Comparison of ENCODE assay signal across 8 mouse cellular contexts in the genomic region with DNA sequence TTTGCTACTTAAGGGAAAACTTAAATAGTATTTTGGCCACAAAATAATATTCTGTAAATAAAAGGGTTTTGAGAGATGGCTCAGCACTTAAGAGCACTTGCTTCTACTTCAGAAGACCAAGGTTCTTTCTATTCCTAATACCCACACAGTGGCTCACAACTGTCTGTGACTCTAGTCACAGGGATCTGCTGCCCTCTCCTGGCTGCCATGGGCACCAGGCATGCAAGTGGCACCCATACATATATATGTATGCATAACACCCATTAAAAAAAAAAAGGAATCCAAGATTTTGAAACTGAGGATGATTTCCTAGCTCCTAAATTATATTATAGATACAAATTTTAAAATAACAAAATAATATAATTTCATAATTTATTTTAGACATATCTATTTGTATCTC. TPM values are rescaled to one million over a fixed set of nuclear protein-coding genes. Genes with fewer than 3 reads are reported as not detected.
DNase-seq lines count a peak whose midpoint lies in the region; ATAC-seq and TF ChIP-seq lines count a peak whose summit lies in the region.
"Had no signal": no experiment of that assay in that cellular context is flagged by ENCODE, and none has a peak within 500 bp of the region (broad histone marks: within the 10 kb centered on the region; RNA-seq: fewer than 3 reads in every experiment).

No protein-coding gene starts in this region.

- no peak overlapping the region for H3K9ac ChIP-seq in midbrain, embryonic 16.5 days (ENCODE audit: low read depth, low read length)

- DNase-seq in layer of hippocampus, postnatal 10 days (ENCODE audit: low spot score in 2 of 2): peak; percentile 25 to 48
- no peak for DNase-seq in layer of hippocampus, postnatal 36 days
- DNase-seq in G1E (ENCODE audit: low spot score): no peak
- peak; percentile 68 for DNase-seq in brain, embryonic 14.5 days (ENCODE audit: low read depth)
- peak; percentile 37 for DNase-seq in limb, embryonic 10.5 days (ENCODE audit: low spot score)
- no peak for DNase-seq in cerebellum, adult 9-10 months

- no peaks in the 10 kb centered on the region for H3K9me3 ChIP-seq in G1E (replicated peaks)
- H3K9me3 ChIP-seq in limb, embryonic 10.5 days (replicated peaks): no peaks in the 10 kb centered on the region
- H3K9me3 ChIP-seq in midbrain, embryonic 16.5 days (replicated peaks; ENCODE audit: control insufficient read depth, low read length, poor library complexity, severe bottlenecking): no peaks in the 10 kb centered on the region

- peak; percentile 68; the same call in 1 of the 2 replicates for ATAC-seq in G1E (ENCODE audit: extremely low read depth, insufficient number of reproducible peaks, low FRiP score, poor library complexity, severe bottlenecking)
- peak; percentile 75; the same call in 1 of the 2 replicates for ATAC-seq in midbrain, embryonic 16.5 days

- H3K4me1 ChIP-seq in G1E (ENCODE audit: insufficient read depth, low read depth, low read length): no peaks in the 10 kb centered on the region
- no peaks in the 10 kb centered on the region for H3K4me1 ChIP-seq in limb, embryonic 10.5 days
- H3K4me1 ChIP-seq in midbrain, embryonic 16.5 days (ENCODE audit: control insufficient read depth, insufficient read depth, low read length): no peaks in the 10 kb centered on the region

- no peak for TF ChIP-seq CTCF in G1E (IDR thresholded peaks at IDR 0.05; ENCODE audit: low read depth, low read length)
- peak; percentile 67 for TF ChIP-seq CTCF in brain, embryonic 14.5 days (IDR thresholded peaks at IDR 0.05; ENCODE audit: borderline replicate concordance, extremely low read depth, insufficient read depth, insufficient read length)

- no peak overlapping the region for H3K4me3 ChIP-seq in G1E (ENCODE audit: low read depth, low read length)
- H3K4me3 ChIP-seq in limb, embryonic 10.5 days: no peak overlapping the region
- no peak overlapping the region for H3K4me3 ChIP-seq in midbrain, embryonic 16.5 days (ENCODE audit: low read depth, low read length)

- no peak for TF ChIP-seq POLR2A in brain, embryonic 14.5 days (IDR thresholded peaks at IDR 0.05; ENCODE audit: borderline replicate concordance, extremely low read depth, insufficient read depth, insufficient read length, poor library complexity, severe bottlenecking)

- no peak overlapping the region for H3K4me2 ChIP-seq in midbrain, embryonic 16.5 days (ENCODE audit: low read length)

- H3K36me3 ChIP-seq in G1E (replicated peaks): peaks cover 63% of the 10 kb centered on the region
- peaks cover 79% of the 10 kb centered on the region for H3K36me3 ChIP-seq in limb, embryonic 10.5 days
- H3K36me3 ChIP-seq in midbrain, embryonic 16.5 days (ENCODE audit: control insufficient read depth, insufficient read depth, low read length): peaks cover 26% of the 10 kb centered on the region

- H3K27ac ChIP-seq in limb, embryonic 10.5 days: no peak overlapping the region
- no peak overlapping the region for H3K27ac ChIP-seq in midbrain, embryonic 16.5 days (ENCODE audit: low read length)

- no peaks in the 10 kb centered on the region for H3K27me3 ChIP-seq in G1E (ENCODE audit: insufficient read depth, low read length)
- H3K27me3 ChIP-seq in limb, embryonic 10.5 days (ENCODE audit: low read depth, poor library complexity, severe bottlenecking): no peaks in the 10 kb centered on the region
- H3K27me3 ChIP-seq in midbrain, embryonic 16.5 days (ENCODE audit: control insufficient read depth, insufficient read depth, low read depth, low read length): no peaks in the 10 kb centered on the region

RNA-seq across cellular contexts. Expression of gene Atxn7, which starts 10.8 kb away (rescaled TPM):
- 10 to 100 TPM; 18.8 to 26.8 TPM for total RNA-seq in layer of hippocampus, postnatal 10 days (2021)
- 10 to 100 TPM; 29.0 to 32.6 TPM for total RNA-seq in layer of hippocampus, postnatal 36 days (2021)
- 16.5 and 26.2 TPM in 2 replicates for total RNA-seq in G1E (2014; fragmentation: Nextera tagmentation)
- total RNA-seq in G1E (2017): 12.5 and 14.8 TPM in 2 replicates
- polyA plus RNA-seq in G1E (2012): 11.0 and 11.4 TPM in 2 replicates
- 19.5 and 22.1 TPM in 2 replicates for polyA plus RNA-seq in brain, embryonic 14.5 days (2012; rRNA removed)
- 2.6 and 3.0 TPM in 2 replicates for polyA plus RNA-seq in limb, embryonic 10.5 days (2016; fragmentation: Nextera tagmentation; extraction: Ambion mirVana)
- 2.9 and 3.4 TPM in 2 replicates for polyA plus RNA-seq in midbrain, embryonic 16.5 days (2015; fragmentation: Nextera tagmentation; extraction: Ambion mirVana)

RNA-seq across cellular contexts. Expression of gene Thoc7, which starts 11.3 kb away (rescaled TPM):
- total RNA-seq in layer of hippocampus, postnatal 10 days (2021): 100 to 1,000 TPM; 109 to 128 TPM
- 100 to 1,000 TPM in 1 of 2 experiments, 10 to 100 TPM in 1; 93.8 to 101 TPM for total RNA-seq in layer of hippocampus, postnatal 36 days (2021)
- total RNA-seq in G1E (2014; fragmentation: Nextera tagmentation) (109 and 115 TPM in 2 replicates), G1E (2017) (228 and 232 TPM in 2 replicates)
- 21.1 and 21.4 TPM in 2 replicates for polyA plus RNA-seq in G1E (2012)
- polyA plus RNA-seq in brain, embryonic 14.5 days (2012; rRNA removed): 101 and 108 TPM in 2 replicates
- polyA plus RNA-seq in limb, embryonic 10.5 days (2016; fragmentation: Nextera tagmentation; extraction: Ambion mirVana): 220 and 221 TPM in 2 replicates
- 147 and 153 TPM in 2 replicates for polyA plus RNA-seq in midbrain, embryonic 16.5 days (2015; fragmentation: Nextera tagmentation; extraction: Ambion mirVana)

RNA-seq across cellular contexts. Expression of gene Gm281, which starts 36.1 kb away (rescaled TPM):
- not detected for total RNA-seq in layer of hippocampus, postnatal 10 days (2021)
- not detected for total RNA-seq in layer of hippocampus, postnatal 36 days (2021)
- total RNA-seq in G1E (2014; fragmentation: Nextera tagmentation) (not detected in 2 replicates), G1E (2017) (not detected in 2 replicates)
- polyA plus RNA-seq in G1E (2012): not detected in 2 replicates
- not detected in 2 replicates for polyA plus RNA-seq in brain, embryonic 14.5 days (2012; rRNA removed)
- 0.10 TPM in 1 of 2 replicates, not detected in the other for polyA plus RNA-seq in limb, embryonic 10.5 days (2016; fragmentation: Nextera tagmentation; extraction: Ambion mirVana)
- polyA plus RNA-seq in midbrain, embryonic 16.5 days (2015; fragmentation: Nextera tagmentation; extraction: Ambion mirVana): not detected in 2 replicates
- polyA plus RNA-seq: frontal cortex, adult 2 months had no signal

Comparison
In these comparisons a context has a peak if more than half of its experiments do, and no peak if none do; other contexts are left out.
1. DNase-seq: peak in layer of hippocampus, postnatal 10 days (2 of 2), brain, embryonic 14.5 days (single experiment) and limb, embryonic 10.5 days (single experiment); none in layer of hippocampus, postnatal 36 days (0 of 2), G1E (single experiment) and cerebellum, adult 9-10 months (single experiment).